Mouse (Mus musculus) olfactory bulb, adult 2 months (tissue): Measurements from ENCODE around the gene Pcca.

Experiments used
- CTCF ChIP-seq: fragments of 200-500 bp; IDR thresholded peaks from 2 replicates; pipeline ENCODE4 v1.5.1; 2012; ENCODE audit warnings: low read depth, mild to moderate bottlenecking, low read length, moderate library complexity; ENCODE audit not compliant: insufficient read depth
- POLR2A ChIP-seq: fragments of 200-500 bp; IDR thresholded peaks from 2 replicates; pipeline ENCODE4 v1.6.1; 2012; ENCODE audit warnings: mild to moderate bottlenecking, low read depth, low read length, moderate library complexity; ENCODE audit not compliant: insufficient read depth

DNA sequence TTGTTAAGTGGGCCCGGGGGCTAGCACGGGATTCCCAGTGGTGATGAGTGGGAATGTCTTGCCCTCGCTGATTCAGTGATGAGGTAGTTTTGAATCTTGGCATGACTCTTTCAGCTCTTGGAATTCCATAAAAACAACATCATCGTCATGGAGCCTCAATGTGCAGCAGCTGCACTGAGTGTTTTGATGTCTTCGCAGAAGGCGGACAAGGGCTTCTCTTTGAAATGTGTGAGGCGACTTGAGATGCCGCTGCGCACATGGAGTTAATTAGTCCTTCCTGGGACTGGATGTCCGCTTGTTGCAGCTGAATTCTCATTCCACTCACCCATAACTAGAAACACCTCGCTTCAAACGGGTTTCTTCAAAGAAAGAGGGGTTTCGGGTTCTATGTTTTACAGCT lies 221.4 kb downstream of the Pcca start:
- TF ChIP-seq CTCF, result no peak
- TF ChIP-seq POLR2A, result no peak
